Mouse (Mus musculus) adrenal gland, adult 18-20 months (tissue): ENCODE results near the gene Gm49486. TPM values are rescaled to one million over a fixed set of nuclear protein-coding genes. Genes with fewer than 3 reads are reported as not detected.

Source experiments
- DNase-seq, 2 experiments: peaks; one replicate each; pipeline ENCODE4 v3.0.0; 2021 to 2022; ENCODE audit warnings: low spot score in 2 of 2
- total RNA-seq, 2 experiments: library from RNA; stranded (reverse); gene quantifications; 1 replicate in 1 of 2; 2 replicates in 1 of 2; pipeline ENCODE4 v1.2.3; 2021

The Gm49486 gene
- total RNA-seq, 2 experiments from 2014 or later: 0.29 TPM; not detected in 1

GRCm38 (mm10) chr15:79265384-79265783, 36.2 kb downstream of the Gm49486 start:
- DNase-seq: no peak

GRCm38 (mm10) chr15:79268521-79268920, 39.3 kb downstream of the Gm49486 start:
- DNase-seq: no peak

- peak; percentile 63 to 68 for DNase-seq
Observed at GRCm38 (mm10) chr15:79270317-79271123, 41.3 kb downstream of the Gm49486 start.

- peak in 1 of 2 experiments; percentile 54 for DNase-seq
Observed at GRCm38 (mm10) chr15:79271124-79271746, 42.0 kb downstream of the Gm49486 start.

GRCm38 (mm10) chr15:79273020-79273419, 43.8 kb downstream of the Gm49486 start:
- no peak for DNase-seq

GRCm38 (mm10) chr15:79277728-79278127, 48.5 kb downstream of the Gm49486 start:
- DNase-seq: no peak

GRCm38 (mm10) chr15:79280209-79280608, 51.0 kb downstream of the Gm49486 start:
- DNase-seq: no peak

- no peak for DNase-seq
Observed at GRCm38 (mm10) chr15:79280850-79281249, 51.7 kb downstream of the Gm49486 start.

GRCm38 (mm10) chr15:79281389-79281788, 52.2 kb downstream of the Gm49486 start:
- no peak for DNase-seq

- no peak for DNase-seq
Observed at GRCm38 (mm10) chr15:79282434-79282833, 53.2 kb downstream of the Gm49486 start.

- no peak for DNase-seq
Observed at GRCm38 (mm10) chr15:79283371-79283770, 54.2 kb downstream of the Gm49486 start.

GRCm38 (mm10) chr15:79285399-79285798, 56.2 kb downstream of the Gm49486 start, which contains the start of gene Baiap2l2:
Gene Baiap2l2 (minus strand): TSS chr15:79285537.
- DNase-seq: no peak

GRCm38 (mm10) chr15:79286141-79286540, 57.0 kb downstream of the Gm49486 start:
- DNase-seq: no peak

- no peak for DNase-seq
Observed at GRCm38 (mm10) chr15:79287091-79287490, 57.9 kb downstream of the Gm49486 start.

- DNase-seq: no peak
Observed at GRCm38 (mm10) chr15:79288387-79288786, 59.2 kb downstream of the Gm49486 start.

- DNase-seq: no peak
Observed at GRCm38 (mm10) chr15:79289441-79289840, 60.2 kb downstream of the Gm49486 start.

- DNase-seq: no peak
Observed at GRCm38 (mm10) chr15:79290340-79290739, 61.1 kb downstream of the Gm49486 start.

GRCm38 (mm10) chr15:79292779-79293178, 63.6 kb downstream of the Gm49486 start:
- DNase-seq: no peak

- no peak for DNase-seq
Observed at GRCm38 (mm10) chr15:79298553-79298952, 69.4 kb downstream of the Gm49486 start.

GRCm38 (mm10) chr15:79299563-79300155, 70.5 kb downstream of the Gm49486 start:
- no peak for DNase-seq

GRCm38 (mm10) chr15:79303725-79304124, 74.5 kb downstream of the Gm49486 start:
- no peak for DNase-seq

- DNase-seq: no peak
Observed at GRCm38 (mm10) chr15:79304832-79305231, 75.6 kb downstream of the Gm49486 start.
